Mouse (Mus musculus): Measurements from ENCODE around the gene Lbx2. TPM values are rescaled to one million over a fixed set of nuclear protein-coding genes. Genes with fewer than 3 reads are reported as not detected.

The Lbx2 gene
- total and polyA plus RNA-seq, 2 experiments from 2014 or later = 0.26 TPM; not detected in 1

DNA sequence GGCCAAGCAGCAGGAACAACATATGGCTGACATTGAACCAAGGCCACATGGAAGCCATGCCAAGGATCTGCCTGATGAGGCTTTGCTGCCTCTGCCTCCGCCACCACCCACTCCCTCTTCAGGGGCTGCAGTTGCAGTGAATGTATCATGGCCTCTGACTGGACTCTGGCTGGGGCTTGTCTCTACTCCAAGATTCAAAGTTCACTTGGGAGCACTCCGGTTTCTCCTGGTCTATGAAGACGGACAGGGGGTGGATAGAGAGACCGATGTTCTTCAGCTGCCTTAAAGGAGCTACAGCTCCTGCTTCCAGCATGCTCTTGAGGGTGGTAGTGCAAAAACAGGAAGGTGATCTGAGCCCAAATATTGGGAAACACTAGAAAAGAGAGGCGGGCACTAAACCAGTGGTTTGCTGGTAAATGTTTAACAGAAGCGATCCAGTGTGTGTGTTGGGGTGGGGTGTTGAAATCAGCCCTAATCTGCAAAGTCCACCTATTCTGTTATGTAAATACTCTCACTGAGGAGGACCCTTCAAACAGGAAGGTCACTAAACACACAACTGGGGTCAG, 45.4 kb downstream of the Lbx2 start:
- Histone ChIP-seq H3K4me1 (ENCODE audit: insufficient read depth, low read length) (no peaks in the 10 kb centered on the region), H3K4me2 (ENCODE audit: low read depth, low read length, poor library complexity, severe bottlenecking) (no peak overlapping the region), H3K4me3 (ENCODE audit: low read depth, low read length) (no peak overlapping the region), H3K9me3 (ENCODE audit: low read length) (no peaks in the 10 kb centered on the region), H3K9ac (replicated peaks; ENCODE audit: low read length, poor library complexity, severe bottlenecking) (no peak overlapping the region), H3K27me3 (ENCODE audit: insufficient read depth, low read length) (no peaks in the 10 kb centered on the region; the same call in 1 of the 2 replicates), H3K27ac (ENCODE audit: low read depth, low read length) (no peak overlapping the region), H3K36me3 (ENCODE audit: insufficient read depth, low read length) (no peaks in the 10 kb centered on the region)
- no peak for TF ChIP-seq CTCF (IDR thresholded peaks at IDR 0.05)
- DNase-seq (ENCODE audit: low spot score) (no peak), ATAC-seq (ENCODE audit: low FRiP score) (no peak)
- WGBS = 76% methylated on average over 6 of the region's 6 CpGs

DNA sequence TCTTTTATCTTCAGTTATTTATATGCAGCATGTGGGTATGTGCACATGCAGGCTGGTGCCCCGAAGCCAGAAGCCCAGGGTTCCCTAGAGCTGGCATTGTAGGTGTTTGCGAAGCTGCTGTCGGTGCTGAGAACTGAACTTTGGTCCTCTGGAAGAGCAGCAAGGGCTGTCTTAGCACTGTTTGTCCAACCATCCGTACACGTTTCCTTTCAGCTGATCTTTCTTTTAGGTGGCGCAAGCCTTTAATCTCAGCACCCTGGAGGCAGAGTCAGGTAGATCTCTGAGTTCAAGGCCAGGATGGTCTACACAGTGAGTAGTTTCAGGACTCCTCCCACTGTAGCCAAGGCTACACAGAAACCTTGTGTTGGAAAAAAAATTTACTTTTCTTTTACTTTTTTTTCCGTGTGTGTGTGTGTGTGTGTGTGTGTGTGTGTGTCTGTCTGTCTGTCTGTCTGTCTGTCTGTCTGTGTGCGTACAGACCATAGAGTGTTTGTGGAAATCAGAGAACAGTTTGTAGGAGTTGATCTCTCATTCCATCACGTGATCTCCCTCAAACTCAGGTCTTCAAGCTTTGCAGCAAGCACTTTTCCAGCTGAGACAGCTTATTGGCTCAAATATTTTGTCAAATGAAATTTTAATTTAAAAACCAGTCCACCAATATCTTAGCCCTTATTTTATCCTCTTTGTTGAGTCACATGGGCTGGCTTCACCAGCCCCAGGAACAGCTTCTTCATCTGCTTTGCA, 46.2 kb downstream of the Lbx2 start:
- H3K27me3 ChIP-seq (ENCODE audit: insufficient read depth, low read length) = peaks cover 4% of the 10 kb centered on the region
- H3K4me2 ChIP-seq (ENCODE audit: low read depth, low read length, poor library complexity, severe bottlenecking) = no peak overlapping the region
- TF ChIP-seq CTCF (IDR thresholded peaks at IDR 0.05) = no peak
- DNase-seq (ENCODE audit: low spot score) (no peak), ATAC-seq (ENCODE audit: low FRiP score) (no peak)
- H3K4me3 ChIP-seq (ENCODE audit: low read depth, low read length) = no peak overlapping the region
- H3K9ac ChIP-seq (replicated peaks; ENCODE audit: low read length, poor library complexity, severe bottlenecking) = no peak overlapping the region
- H3K27ac ChIP-seq (ENCODE audit: low read depth, low read length) = no peak overlapping the region
- 87% methylated on average over 9 of the region's 9 CpGs for WGBS
- no peaks in the 10 kb centered on the region for H3K4me1 ChIP-seq (ENCODE audit: insufficient read depth, low read length)
- no peaks in the 10 kb centered on the region for H3K9me3 ChIP-seq (ENCODE audit: low read length)
- H3K36me3 ChIP-seq (ENCODE audit: insufficient read depth, low read length) = no peaks in the 10 kb centered on the region

DNA sequence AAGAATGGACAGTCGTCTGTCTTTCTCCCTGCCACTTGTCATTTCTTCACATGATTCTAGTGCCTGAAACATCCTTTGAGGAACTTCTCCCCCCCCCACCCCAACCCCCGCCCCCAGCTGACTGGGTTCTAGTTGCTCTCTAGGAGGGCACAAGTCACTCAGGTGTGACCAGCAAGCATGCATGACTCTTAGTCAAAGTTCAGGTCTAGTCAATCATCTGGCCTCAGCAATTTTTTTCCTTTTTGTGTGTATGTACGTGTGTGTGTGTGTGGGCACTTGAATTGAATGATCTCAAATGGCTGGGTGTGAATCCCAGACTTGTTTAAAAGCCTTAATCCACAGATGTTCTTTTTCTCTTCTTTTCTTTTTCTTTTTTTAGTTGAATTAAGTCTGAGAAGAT, 48.1 kb downstream of the Lbx2 start:
- Histone ChIP-seq H3K9me3 (ENCODE audit: low read length) (no peaks in the 10 kb centered on the region), H3K9ac (replicated peaks; ENCODE audit: low read length, poor library complexity, severe bottlenecking) (no peak overlapping the region), H3K27me3 (ENCODE audit: insufficient read depth, low read length) (peaks cover 7% of the 10 kb centered on the region), H3K4me2 (ENCODE audit: low read depth, low read length, poor library complexity, severe bottlenecking) (no peak overlapping the region), H3K4me3 (ENCODE audit: low read depth, low read length) (no peak overlapping the region), H3K36me3 (ENCODE audit: insufficient read depth, low read length) (no peaks in the 10 kb centered on the region), H3K4me1 (ENCODE audit: insufficient read depth, low read length) (no peaks in the 10 kb centered on the region), H3K27ac (ENCODE audit: low read depth, low read length) (no peak overlapping the region)
- WGBS = 81% methylated on average over 3 of the region's 3 CpGs
- DNase-seq (ENCODE audit: low spot score) (no peak), ATAC-seq (ENCODE audit: low FRiP score) (no peak)
- no peak for TF ChIP-seq CTCF (IDR thresholded peaks at IDR 0.05)

DNA sequence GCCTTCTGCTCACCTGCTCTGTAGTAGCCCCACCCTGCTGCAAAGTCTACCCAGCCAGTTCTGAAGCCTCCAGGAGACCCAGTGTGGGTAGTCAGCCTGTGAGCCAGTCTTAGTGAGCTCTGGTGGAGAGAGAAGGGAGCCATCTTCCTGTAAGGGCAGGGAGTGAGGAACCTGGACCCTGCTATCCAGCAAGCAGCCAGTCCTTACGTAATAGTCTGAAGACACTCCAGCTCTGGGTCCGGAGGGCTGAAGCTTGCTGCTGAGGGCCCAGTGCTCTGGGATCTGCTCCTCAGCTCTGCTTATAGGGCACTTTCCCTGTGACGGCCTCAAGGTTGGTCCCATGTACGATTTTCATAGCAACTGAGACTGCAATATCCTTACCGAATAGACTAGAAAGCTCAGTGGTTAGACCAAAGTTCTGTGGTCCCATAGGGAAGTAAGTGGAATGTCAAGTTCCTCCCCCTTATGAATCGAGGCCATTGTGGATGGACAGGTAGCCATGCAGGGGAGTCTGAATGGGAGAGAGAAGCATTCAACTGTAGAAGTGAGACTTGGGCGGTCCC, 48.9 kb downstream of the Lbx2 start, which contains the start of gene Rtkn:
TSS of gene Rtkn (plus strand) at position 513 of the 563 bp plus-strand sequence.
- Histone ChIP-seq H3K4me1 (ENCODE audit: insufficient read depth, low read length) (no peaks in the 10 kb centered on the region), H3K27ac (ENCODE audit: low read depth, low read length) (no peak within 1 kb of the TSS), H3K9me3 (ENCODE audit: low read length) (no peaks in the 10 kb centered on the region), H3K4me3 (ENCODE audit: low read depth, low read length) (peak within 1 kb of the TSS; percentile 9; the same call in 1 of the 2 replicates), H3K36me3 (ENCODE audit: insufficient read depth, low read length) (no peaks in the 10 kb centered on the region), H3K27me3 (ENCODE audit: insufficient read depth, low read length) (peaks cover 7% of the 10 kb centered on the region), H3K4me2 (ENCODE audit: low read depth, low read length, poor library complexity, severe bottlenecking) (peak within 1 kb of the TSS; percentile 51), H3K9ac (replicated peaks; ENCODE audit: low read length, poor library complexity, severe bottlenecking) (0 out of 2 replicates have a peak within 1 kb of the TSS, but pooled peaks have one; percentile 24)
- no peak for TF ChIP-seq CTCF (IDR thresholded peaks at IDR 0.05)
- DNase-seq (ENCODE audit: low spot score) (no peak), ATAC-seq (ENCODE audit: low FRiP score) (no peak)
- WGBS = 58% methylated on average over 7 of the region's 7 CpGs

DNA sequence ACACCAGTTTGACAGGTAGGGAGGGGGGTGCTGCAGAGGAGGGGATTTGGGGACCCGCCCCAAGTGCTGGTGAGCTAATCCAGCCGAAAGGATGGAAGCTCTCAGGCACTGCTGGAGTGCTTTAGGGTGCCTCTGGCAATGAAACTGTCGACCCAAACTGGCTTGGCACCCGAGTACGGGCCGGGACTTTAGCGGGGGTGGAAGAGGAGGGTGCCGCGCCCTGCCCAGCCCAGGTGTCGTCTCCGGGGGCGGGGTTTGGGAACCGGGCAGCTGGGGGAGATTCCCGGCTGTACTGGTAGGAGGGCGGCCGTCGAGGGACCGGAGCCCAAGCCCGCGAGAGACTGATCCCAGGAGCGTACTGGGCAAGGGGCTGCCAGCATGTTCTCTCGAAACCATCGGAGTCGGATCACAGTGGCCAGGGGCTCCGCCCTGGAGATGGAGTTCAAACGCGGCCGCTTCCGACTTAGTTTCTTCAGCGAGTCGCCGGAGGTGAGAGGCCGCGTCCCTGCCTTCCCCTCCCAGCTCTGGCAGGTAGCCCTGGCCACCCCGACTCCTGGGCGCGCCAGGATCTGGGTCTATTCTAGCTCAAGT, 49.5 kb downstream of the Lbx2 start:
- Histone ChIP-seq H3K4me1 (ENCODE audit: insufficient read depth, low read length) (no peaks in the 10 kb centered on the region), H3K9me3 (ENCODE audit: low read length) (no peaks in the 10 kb centered on the region), H3K27me3 (ENCODE audit: insufficient read depth, low read length) (peaks cover 7% of the 10 kb centered on the region), H3K36me3 (ENCODE audit: insufficient read depth, low read length) (no peaks in the 10 kb centered on the region), H3K9ac (replicated peaks; ENCODE audit: low read length, poor library complexity, severe bottlenecking) (0 out of 2 replicates have a peak overlapping the region, but pooled peaks have one; percentile 24), H3K4me2 (ENCODE audit: low read depth, low read length, poor library complexity, severe bottlenecking) (peak overlapping the region; percentile 51), H3K27ac (ENCODE audit: low read depth, low read length) (no peak overlapping the region), H3K4me3 (ENCODE audit: low read depth, low read length) (peak overlapping the region; percentile 9; the same call in 1 of the 2 replicates)
- ATAC-seq (ENCODE audit: low FRiP score) (no peak), DNase-seq (ENCODE audit: low spot score) (no peak)
- no peak for TF ChIP-seq CTCF (IDR thresholded peaks at IDR 0.05)
- 6% methylated on average over 37 of the region's 37 CpGs for WGBS
